Mouse (Mus musculus) cerebellum, adult 18-20 months (tissue): Measurements from ENCODE around the gene 1110004F10Rik.
A peak's percentile ranks its signal among the peaks of the same experiment; 100 is the strongest.

ENCODE experiments used
- DNase-seq, 2 experiments: peaks; one replicate each; pipeline ENCODE4 v3.0.0; 2021

Gene 1110004F10Rik

DNA sequence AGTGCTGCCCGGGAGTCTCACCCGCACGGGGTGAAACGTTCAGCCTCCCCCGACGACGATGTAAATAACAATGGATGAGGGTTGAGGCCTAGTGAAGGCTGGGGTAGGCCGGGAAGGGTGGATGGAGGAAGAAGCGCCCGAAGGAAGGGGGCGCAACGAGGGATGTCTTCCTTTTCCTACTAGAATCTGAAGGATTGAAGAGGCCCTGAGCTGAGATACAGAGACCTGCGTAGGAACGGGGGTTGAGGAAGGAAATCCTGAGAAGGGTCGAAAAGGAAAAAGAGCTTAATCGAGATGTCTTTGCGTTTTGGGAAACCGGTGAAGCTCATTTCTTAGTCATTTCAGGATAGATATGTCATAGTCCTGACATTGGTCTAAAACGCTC lies 54.3 kb downstream of the 1110004F10Rik start:
- no peak for DNase-seq

DNA sequence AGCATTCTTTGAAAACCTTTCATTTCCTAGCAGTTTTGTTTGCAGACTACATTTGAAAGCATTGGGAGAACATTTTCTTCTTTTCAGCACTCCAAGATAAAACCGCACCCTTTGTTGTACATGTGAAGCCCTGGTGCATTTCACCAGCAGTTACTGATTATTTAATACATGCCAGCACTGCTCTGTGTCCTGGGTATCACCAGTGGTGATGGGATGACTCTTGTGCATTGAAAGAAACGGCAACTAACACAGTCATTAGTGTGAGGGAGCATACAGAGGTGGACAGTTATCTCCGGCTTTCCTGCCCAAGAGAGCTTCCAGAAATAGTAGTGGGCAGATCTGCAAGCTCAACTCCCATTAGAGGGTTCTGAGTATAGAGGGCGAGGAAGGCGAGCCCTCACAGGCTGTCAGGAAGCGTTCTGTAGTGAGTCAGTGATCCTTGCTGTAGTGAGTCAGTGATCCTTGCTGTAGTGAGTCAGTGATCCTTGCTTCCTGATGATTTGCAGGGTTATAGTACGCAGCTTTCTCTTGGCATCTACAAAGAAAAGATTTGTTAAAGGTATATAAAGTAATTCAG lies 60.8 kb downstream of the 1110004F10Rik start:
- no peak for DNase-seq

DNA sequence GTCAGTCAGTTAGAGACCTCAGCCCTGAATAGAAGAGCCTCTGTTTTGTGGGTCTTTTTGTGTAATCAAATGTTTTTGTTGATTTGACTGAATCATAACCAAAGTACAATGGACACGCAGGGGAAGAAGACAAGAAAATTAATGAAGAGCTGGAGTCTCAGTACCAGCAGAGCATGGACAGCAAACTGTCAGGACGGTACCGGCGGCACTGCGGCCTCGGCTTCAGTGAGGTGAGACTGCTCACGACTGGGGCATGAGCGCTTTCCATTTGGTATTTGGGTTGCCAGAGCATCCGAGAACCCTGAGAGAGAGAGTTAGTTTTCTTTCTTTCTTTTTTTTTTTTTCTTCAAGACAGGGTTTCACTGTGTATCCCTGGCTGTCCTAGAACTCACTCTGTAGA lies 63.9 kb downstream of the 1110004F10Rik start:
- no peak for DNase-seq

DNA sequence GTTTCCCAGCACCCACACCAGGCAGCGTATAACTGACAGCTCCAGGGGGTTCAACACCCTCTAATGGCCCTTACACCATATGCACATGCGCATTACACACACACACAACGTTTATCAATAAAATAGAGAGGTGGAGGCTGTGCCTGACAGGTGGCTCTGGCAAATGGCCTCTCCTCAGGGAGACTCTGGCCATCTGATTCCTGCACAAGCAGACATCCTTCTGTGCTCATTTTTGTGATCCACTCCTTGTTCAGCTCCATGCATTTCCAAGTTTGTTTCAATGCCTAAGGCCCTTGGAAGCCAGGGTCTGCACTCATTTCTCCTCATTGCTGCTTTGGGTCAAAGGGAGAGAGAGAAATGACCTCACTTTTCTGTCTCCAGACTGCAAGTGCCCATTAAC lies 71.5 kb downstream of the 1110004F10Rik start:
- no peak for DNase-seq

DNA sequence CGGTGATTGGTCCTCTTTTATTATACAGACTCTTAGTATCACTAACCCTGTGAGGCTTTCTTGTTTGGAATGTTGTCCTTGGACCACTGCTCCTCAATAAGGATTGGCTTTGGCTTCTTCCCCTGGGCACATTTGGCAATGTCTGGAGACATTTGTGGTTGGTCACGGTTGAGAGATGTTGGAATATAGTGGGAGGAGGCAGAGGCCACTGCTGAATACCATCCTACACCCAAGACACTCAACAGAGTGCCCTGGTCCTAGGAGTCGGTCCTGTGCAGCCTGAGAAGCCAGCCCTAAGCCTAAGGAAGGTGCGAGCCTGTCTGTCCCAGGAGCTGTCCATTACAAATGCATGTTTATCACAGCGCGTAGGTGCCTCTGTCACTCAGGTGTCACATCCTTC lies 72.3 kb downstream of the 1110004F10Rik start:
- DNase-seq = no peak

DNA sequence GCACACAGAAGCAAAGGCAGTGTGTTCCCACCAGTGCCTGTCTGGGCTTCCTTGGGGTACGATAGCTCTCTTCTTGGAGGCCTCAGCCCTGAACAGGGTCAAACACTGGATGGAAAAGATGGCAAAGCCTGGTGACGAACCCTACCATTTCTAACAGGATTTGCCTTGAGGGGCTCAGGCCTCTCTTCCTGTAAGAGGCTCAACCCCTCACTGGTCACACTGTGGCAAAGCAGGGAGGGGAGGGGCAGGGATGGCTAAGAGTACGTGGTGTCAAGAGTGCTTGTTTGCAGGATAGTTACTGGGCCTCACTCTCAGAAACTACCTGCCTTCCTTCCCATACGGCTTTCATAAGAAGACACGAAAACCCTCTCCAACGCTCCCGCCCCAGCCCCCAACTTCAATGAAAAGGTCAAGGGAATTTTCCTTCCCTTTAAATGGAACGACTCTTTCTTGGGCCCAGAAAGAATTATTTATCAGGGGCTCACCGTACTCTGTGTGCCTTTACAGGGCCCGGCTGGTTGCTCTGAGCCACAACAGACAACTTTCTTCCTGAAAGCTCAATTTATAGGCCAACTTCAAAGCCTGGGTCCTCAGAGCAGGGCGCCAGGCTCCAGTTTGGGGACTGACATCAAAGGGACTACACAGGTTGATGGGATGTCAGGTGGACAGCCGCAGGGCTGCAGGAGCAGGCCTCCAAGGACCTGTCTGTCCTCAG lies 76.2 kb downstream of the 1110004F10Rik start:
- DNase-seq = no peak

DNA sequence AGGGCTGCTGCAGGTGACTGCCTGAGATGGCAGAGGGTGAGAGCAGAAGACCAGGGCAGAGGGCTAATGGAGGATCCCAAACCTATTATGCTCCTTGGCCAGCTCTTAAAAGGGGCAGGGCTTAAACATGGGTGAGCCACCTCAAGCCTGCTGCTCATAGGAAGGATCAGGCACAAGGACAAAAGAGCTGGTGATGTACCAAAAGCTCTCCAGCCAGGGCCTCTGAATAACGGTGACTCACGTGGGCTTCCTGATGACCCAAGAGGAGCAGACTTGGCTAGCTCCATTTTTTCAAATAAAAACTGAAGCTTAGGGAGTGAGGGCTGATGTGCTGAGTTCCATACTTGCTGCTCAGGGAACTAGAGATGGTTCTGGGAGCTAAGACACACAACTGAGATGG lies 76.8 kb downstream of the 1110004F10Rik start:
- DNase-seq = no peak

DNA sequence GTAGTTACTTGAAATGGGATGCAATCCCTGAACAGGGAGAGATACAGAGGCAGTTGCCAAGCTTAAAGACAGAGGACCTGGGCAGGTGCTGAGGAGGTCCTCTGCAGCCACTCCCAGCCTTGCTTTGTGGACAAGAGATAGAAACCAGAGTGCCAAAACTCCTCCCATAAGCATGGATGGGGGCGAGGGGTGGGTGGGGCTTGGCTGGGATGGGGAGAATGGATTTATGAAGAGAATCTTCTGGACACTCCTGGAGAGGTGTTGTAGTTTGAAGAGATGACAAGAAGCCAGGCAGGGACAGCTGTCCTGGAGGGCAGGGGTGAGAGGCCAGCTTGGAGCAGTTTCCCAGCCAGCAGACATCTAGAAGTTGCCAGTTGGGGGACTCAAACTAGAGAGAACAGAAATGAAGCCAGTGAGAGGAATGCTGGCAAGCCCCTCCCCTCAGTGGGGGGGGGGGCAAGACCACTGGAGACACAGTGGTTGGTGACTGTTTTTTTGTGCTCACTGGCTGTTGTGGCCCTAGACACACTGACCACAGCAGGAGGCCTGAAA lies 80.2 kb downstream of the 1110004F10Rik start:
- no peak for DNase-seq

DNA sequence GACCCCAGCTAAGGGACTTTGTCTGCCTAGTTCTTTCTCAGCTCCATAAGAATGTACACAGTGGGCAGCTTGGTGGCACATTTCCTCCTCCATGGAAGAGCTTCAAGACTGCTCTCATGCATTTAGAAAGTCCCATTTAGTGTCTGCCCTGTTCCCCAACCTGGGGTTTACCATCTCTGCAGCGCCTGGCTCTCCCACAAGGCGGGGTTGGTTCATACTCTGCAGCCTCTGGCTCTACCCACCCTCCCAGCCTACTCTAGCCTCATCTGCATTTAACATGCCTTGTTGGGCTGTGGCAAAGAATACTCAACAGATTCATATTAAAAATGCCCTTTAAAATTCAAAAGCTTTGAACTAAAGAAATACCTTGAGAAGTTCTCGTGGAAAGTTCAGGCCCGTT lies 81.5 kb downstream of the 1110004F10Rik start:
- DNase-seq = no peak

DNA sequence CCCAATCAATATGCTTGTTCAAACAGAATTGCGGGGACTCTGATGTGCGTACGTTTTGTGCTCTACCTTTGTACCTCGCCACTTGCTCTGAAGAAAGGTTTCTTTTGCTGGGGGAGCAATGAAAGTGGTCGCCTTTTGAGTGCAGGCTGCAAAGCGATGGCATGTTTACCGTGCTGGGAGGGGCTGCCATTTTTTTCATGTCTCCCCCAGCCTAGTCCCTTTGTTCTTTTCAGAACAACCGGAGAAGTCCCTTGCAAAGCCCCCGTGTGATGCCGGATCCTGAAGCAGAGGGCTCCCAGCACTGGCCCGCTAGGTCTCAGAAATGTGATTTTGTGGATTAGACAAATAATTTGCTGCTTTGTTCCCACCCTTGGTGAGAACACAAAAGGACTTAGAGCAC lies 82.0 kb downstream of the 1110004F10Rik start:
- DNase-seq = no peak

DNA sequence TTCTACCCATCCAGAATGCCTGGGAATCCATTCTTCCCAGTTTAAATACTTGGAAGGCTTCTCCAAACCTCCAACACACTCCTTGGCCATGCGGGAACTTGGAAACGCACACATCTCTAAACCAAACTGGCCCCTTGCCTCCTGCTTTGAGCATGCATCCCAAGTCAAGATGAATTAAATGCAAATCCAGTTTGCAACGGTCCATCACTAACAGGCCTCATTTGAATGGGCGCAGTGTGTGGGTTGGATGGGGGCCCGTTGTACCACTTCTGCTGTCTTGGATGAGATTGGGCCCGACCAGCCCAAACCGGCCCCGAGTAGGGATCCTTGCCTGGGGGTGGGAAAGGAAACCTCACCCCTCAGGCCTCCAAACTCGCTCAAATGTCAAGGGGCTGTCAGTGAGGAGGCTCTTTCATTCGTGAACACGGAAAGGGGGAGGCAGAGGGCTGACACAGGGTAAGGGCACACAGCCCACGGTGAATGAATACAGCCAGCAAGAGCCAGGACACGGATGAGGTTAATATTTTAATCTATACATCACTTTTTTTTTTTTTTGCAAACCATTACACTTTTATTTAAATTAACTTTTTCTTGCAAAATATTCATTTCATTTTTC lies 83.9 kb downstream of the 1110004F10Rik start:
- no peak for DNase-seq

DNA sequence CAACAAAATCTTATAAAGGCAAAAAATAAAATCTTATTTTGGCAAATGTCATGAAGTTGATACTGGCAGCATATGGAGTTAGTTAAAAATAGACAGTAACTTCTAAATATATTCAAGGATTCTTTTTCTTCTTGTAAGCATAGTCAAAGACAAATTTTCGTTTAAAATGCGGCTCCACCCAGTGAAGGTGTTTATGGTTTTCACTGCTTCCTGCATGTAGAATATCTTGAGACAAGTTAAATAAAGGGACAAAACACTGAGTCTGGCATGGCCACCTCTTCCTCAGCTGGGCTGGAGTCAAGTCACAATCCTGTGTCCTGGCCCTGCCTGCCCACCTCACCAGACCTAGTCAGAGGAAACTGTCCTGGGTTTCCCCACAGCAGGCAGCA lies 84.4 kb downstream of the 1110004F10Rik start:
- DNase-seq = no peak

DNA sequence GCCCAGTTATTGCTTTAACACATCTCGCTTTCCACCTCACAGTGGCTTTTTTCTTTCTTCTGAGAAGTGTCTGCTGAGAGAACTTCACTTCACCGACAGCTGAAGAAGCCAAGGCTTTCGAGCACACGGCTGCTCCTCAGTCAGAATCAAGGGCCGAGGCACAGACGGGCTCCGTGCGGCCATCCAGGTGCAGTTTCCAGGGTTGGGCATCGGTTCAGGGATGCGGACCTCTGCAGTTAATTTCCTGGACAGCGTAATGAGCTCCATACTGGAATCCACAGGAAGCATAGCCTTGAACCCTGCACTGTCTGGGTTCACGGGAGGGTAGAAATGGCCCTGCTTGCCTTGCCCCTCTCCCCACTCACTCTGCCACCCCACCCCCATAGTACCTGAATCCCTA lies 84.9 kb downstream of the 1110004F10Rik start:
- DNase-seq = no peak

DNA sequence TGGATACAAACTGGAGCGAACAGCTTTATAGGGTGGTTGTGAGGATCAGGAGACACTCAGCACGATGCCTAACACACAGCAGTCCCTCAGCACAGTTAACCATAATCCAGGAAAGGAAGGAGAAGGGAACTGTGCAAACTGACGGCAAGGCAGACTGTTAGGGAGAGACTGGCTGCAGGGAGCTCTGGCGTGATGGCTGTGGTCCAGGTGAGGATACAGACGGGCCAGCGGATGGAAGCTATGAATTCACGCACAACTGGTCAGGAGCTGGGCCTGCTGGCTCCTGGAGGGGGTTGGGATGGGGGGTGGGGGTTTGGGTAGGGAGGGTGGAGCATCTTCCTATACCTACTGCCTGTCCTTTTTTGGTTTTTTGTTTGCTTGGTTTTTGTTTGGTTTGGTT lies 86.5 kb downstream of the 1110004F10Rik start:
- DNase-seq = no peak

DNA sequence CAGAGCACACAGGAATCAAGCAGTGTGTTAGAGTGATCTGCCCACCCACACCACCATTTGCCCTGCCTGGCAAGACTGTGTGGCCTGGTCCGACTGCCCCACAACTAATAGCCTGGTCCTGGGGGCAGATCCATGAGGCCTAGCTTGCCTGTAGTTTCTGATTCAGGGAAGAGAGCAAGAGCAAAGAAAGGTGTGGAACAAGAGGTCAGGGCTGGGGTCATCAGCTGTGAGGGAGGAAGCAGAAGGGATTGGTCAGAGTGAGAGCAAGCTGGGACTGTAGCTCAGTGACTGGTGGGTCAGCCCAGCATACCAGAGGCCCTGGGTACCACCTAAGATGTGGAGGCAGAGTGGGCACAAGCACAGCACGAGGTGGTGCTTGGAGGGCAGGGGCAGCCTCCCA lies 87.9 kb downstream of the 1110004F10Rik start:
- DNase-seq = no peak

DNA sequence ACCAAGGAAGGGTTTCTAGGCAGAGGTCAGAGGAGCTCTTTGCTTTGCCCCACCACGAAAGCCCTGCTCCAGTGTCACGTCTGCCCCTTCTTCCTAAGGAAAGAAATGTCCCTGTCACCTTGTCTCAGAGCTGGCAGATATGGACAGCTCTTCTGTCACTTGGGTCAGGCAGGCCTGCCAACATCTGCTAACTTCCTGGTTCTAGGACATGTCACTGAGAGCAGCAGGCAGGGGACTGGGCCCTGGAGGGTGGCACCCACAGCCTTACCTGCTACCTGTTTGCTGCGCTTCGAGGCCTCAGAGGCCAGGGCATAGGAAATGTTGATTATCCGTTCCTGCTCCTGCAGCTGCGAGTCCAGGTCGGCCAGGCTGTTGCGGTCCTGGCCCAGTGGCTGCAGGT lies 89.1 kb downstream of the 1110004F10Rik start:
- no peak for DNase-seq

DNA sequence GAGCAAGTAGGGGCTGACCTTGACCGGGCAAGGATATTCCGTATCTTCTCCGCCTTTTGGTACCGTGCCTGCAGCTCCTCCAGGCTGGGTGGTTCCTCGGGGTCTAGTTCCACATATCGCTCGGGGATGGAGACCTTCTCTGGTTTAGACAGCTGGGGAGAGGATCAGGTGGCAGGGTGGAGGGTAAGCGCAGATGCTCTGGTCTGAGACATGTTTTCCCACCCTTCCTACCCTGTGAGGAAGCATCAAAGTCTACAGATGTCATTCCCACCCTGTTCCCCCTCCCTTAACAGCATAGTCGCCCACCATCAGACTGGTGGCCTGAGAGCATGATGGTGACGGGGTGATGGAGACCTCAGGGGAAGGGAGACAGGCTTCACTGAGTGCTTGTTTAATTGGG lies 90.2 kb downstream of the 1110004F10Rik start:
- DNase-seq = no peak

DNA sequence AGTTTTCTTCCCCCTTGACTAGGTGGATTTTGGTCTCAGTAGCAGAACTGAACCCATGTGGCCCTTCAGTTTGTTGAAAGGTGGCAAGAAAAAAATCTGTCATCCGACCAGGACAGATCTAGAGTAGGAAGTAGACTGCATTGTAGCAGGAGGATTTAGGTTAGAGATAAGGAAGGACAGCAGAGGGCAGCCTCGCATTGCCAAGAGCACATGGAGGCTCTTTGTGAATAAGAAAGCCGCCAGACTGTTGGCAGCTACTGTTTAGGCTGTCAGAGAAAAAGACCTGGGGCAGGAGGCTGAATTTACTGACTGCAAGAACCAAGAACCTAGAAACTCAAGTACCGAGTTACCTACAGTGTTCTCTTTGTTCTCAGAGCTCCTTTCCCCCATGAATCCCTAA lies 92.2 kb downstream of the 1110004F10Rik start:
- no peak for DNase-seq

DNA sequence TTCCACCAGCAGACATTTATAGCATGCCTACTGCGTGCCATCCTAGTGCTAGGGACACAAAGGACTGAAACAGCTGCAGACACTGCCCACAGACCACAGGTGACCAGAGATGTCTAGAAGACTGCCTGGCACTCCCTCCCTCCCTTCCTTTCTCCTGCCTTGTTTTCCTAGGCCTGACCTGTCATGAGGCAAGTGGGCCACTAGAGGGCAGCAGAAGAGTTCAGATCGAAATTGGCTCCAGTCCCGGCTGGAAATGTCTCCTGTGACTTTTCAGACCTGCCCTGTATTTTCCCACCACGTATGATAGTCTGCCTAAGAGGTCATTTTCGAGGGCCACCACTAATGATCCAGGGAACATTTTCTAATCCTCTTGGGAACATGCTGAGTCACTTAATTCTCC lies 92.9 kb downstream of the 1110004F10Rik start:
- peak; percentile 80 to 83 for DNase-seq

DNA sequence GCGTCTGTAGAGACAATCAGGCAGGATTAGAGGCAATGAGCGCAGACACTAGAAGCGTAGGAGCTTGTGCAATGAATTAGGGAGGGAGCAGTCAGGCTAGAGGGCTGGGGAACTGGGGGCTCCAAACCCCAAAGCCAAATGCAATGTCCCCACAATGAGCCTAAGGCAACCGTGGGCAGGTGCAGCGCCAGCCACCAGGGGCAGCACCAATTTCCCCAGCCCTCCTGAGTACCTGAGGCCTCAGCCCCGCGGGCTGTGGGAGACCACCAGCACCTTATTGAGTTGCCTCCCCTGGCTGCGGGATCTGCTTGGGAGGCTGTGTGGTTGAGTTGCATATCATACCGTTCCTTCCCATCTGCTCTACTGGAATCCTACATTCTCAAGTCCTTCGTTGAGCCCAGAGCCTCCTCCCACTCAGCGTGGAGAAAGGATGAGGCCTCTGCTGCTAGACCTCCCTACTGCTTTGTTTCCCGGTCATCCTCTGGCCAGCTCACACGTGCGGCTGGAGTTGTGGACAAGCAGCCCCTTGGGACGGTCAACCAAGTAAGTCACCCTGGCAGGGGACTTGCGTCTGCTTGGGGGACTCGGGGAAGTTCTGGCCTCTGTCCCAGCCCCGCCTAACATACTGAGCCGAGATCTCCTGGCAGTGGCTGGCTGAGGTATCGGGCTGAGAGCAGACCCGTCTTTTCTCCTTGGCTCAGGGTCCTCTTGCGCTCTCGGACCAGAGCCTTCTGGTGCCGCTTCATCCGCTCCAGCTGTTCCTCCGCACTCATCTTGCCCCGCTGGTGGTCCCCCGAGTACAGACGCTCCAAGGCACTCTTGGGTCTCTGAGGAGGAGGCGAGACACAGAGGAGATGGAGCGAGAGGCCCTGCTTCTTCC lies 95.5 kb downstream of the 1110004F10Rik start:
- DNase-seq = no peak

DNA sequence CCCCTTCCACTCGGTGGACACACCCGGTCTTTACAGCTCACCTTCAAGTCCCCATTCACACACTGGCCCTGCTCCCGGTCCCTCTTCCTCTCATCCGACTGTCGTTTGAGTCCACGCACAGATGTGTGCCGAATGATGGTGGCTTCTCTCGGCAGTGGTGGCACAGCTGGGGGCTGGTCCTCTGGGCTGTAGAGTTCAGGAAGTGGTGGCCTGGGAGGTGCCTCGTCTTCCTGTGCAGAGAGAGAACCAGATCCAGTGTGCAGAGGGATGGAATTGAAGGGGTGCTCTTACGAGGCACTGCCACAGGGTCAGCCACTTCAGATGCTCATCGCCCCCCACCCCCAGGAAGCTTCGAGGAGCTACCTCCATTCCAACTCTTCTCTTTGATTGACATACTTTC lies 98.0 kb downstream of the 1110004F10Rik start:
- no peak for DNase-seq

DNA sequence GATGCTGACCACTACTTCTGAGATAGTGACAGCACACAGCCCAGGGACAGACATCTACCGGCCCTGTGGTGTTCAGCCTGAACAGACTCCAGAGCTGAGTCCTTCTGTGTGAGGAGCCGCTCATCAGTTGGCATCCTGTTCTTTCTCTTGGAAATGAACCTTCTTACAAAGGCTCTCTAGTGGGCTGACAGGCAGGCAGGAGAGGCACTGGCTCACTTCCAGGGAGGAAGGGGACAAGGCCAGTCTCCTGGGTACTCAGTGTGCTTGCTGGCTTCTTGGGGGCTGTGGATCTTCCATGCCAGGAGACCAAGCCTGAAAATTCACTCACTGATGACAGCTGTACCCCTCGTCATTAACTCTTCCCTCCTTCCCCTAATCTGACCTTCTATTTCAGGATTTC lies 98.5 kb downstream of the 1110004F10Rik start:
- DNase-seq = no peak

DNA sequence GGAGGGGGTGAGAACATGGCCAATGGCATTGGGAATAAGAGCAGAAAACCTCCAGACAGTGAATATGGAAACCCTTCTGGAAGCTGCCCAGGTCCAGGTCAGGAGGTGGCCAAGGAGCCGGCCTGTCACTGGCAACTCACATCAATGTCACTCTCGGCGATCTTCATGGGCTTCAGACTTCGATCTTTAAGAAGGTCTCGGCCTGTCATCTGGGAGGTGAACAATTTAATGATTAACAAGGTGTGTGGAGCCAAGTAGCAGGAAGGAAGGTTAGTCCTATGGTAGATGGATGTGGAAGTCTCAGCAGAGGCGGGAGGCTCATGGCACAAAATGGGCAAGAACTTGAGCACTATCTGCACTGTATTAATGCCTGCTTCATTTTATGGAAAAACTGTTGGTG lies 105.8 kb downstream of the 1110004F10Rik start:
- DNase-seq = no peak
